ENCODE assay signal across 8 mouse cellular contexts in genomic region chr1:55960291-55960690, GRCm38 (mm10).
DNase-seq lines count a peak whose midpoint lies in the region; ATAC-seq and TF ChIP-seq lines count a peak whose summit lies in the region.

No protein-coding gene starts in this region.

- no peak overlapping the region for H3ac ChIP-seq in C2C12 (ENCODE audit: control insufficient read depth, insufficient read length, low read depth)

- H3K79me2 ChIP-seq in C2C12 (ENCODE audit: control insufficient read depth, insufficient read depth), result no peaks in the 10 kb centered on the region

- H3K4me3 ChIP-seq in C2C12 (ENCODE audit: insufficient read depth, poor library complexity, severe bottlenecking), result no peak overlapping the region
- no peak overlapping the region for H3K4me3 ChIP-seq in layer of hippocampus, adult 2 months

- H3K36me3 ChIP-seq in C2C12 (ENCODE audit: control insufficient read depth, insufficient read depth), result no peaks in the 10 kb centered on the region

- ATAC-seq in activated CD4-positive, CD25-positive, alpha-beta regulatory T cell, adult 4 months, result no peak

- TF ChIP-seq CTCF in C2C12 (IDR thresholded peaks at IDR 0.05; ENCODE audit: control insufficient read depth, insufficient read depth, insufficient read length), result peak; percentile 23
- peak; percentile 99 for TF ChIP-seq CTCF in layer of hippocampus, adult 2 months (conservative IDR thresholded peaks at IDR 0.05)

- H3K79me3 ChIP-seq in C2C12 (ENCODE audit: low read depth), result no peaks in the 10 kb centered on the region

- no peaks in the 10 kb centered on the region for H3K27me3 ChIP-seq in C2C12 (ENCODE audit: control insufficient read depth, insufficient read depth, insufficient read length)

- peak; percentile 51 for DNase-seq in R1 (ENCODE audit: low read depth, low spot score)
- DNase-seq in cerebellum, postnatal 10 days, result peak; percentile 87
- peak; percentile 85 to 91 for DNase-seq in frontal cortex, postnatal 36 days (ENCODE audit: low spot score in 2 of 2)
- peak; percentile 70 to 89 for DNase-seq in layer of hippocampus, adult 2 months (ENCODE audit: low spot score in 2 of 2)
- peak; percentile 69 for DNase-seq in lung, postnatal 10 days
- peak; percentile 83 to 93 for DNase-seq in right cerebral cortex, adult 2 months (ENCODE audit: low spot score in 2 of 2)

- H3K27ac ChIP-seq in layer of hippocampus, adult 2 months, result no peak overlapping the region

TF ChIP-seq in C2C12, 6 proteins besides CTCF, POLR2A, EP300 and RAD21:
- TF ChIP-seq CEBPB (IDR thresholded peaks at IDR 0.05; ENCODE audit: low read depth), result no peak
- TF ChIP-seq USF1 (IDR thresholded peaks at IDR 0.05; ENCODE audit: low read depth), result no peak
- TF ChIP-seq MYOD1 (IDR thresholded peaks at IDR 0.05; ENCODE audit: control insufficient read depth, insufficient read length, low read depth), result no peak
- TF ChIP-seq FOSL1 (IDR thresholded peaks at IDR 0.05; ENCODE audit: insufficient read depth, low read length, poor library complexity, severe bottlenecking), result no peak
- no peak for TF ChIP-seq MAX (IDR thresholded peaks at IDR 0.05)
- TF ChIP-seq MYOG (IDR thresholded peaks at IDR 0.05; ENCODE audit: control insufficient read depth, extremely low read depth, insufficient read length), result no peak
